Mouse (Mus musculus) left cerebral cortex, postnatal 36 days (tissue): ENCODE measurements around the gene Csf2rb. TPM values are rescaled to one million over a fixed set of nuclear protein-coding genes. Genes with fewer than 3 reads are reported as not detected.

Source experiments
- microRNA-seq: library from miRNA; unstranded; fragments of <30 nt; microRNA quantifications from one replicate; pipeline ENCODE4 v1.2.0, GENCODE M21; 2022
- total RNA-seq, 2 experiments: library from RNA; stranded (reverse); gene quantifications; 2 replicates each; pipeline ENCODE4 v1.2.3; 2021

Csf2rb gene
- total RNA-seq, 2 experiments from 2014 or later = 1.2 TPM

Small RNA genes within 50 kb of the gene (microRNA-seq; reads per million reads assigned to microRNA genes)
- gene Mir7676-1 (not detected), gene Mir7676-2 (not detected)

Other genes with a start within 250 kb of the Csf2rb start
- gene Cacng2, start 205.7 kb upstream of the Csf2rb start, total RNA-seq = 10 to 100 TPM; 54.1 to 56.5 TPM
- 10 to 100 TPM; 34.5 to 38.1 TPM for gene Ift27, start 151.6 kb upstream of the Csf2rb start, total RNA-seq
- gene Pvalb, start 119.4 kb upstream of the Csf2rb start, total RNA-seq = 100 to 1,000 TPM in 1 of 2 experiments, 10 to 100 TPM in 1; 73.3 to 114 TPM
- gene Ncf4, start 81.0 kb upstream of the Csf2rb start, total RNA-seq = 1 to 10 TPM; 1.2 TPM
- under 1 TPM; 0.39 to 0.59 TPM for gene Csf2rb2, start 20.0 kb upstream of the Csf2rb start, total RNA-seq
- not detected for gene Tex33, start 70.2 kb downstream of the Csf2rb start, total RNA-seq
- 10 to 100 TPM; 28.1 to 36.3 TPM for gene Tst, start 80.2 kb downstream of the Csf2rb start, total RNA-seq
- 10 to 100 TPM; 32.9 to 37.0 TPM for gene Mpst, start 80.7 kb downstream of the Csf2rb start, total RNA-seq
- 100 to 1,000 TPM; 349 TPM for gene Kctd17, start 102.8 kb downstream of the Csf2rb start, total RNA-seq
- gene Tmprss6, start 142.9 kb downstream of the Csf2rb start, total RNA-seq = 1 to 10 TPM in 1 of 2 experiments, under 1 TPM in 1; 0.10 to 1.0 TPM
- gene Il2rb, start 169.5 kb downstream of the Csf2rb start, total RNA-seq = under 1 TPM; 0.16 to 0.20 TPM
- 1 to 10 TPM; 2.0 to 2.5 TPM for gene C1qtnf6, start 205.7 kb downstream of the Csf2rb start, total RNA-seq
- 10 to 100 TPM; 21.3 to 22.4 TPM for gene Sstr3, start 218.9 kb downstream of the Csf2rb start, total RNA-seq
- gene Rac2, start 247.0 kb downstream of the Csf2rb start, total RNA-seq = 1 to 10 TPM; 2.7 to 4.3 TPM